Mouse (Mus musculus) inflammation-experienced regulatory T-cells, adult 6 months (primary cell): ENCODE data around the gene Tmem205. TPM values are rescaled to one million over a fixed set of nuclear protein-coding genes. Genes with fewer than 3 reads are reported as not detected.

Experiments
- ATAC-seq: one replicate; pipeline ENCODE4 v1.8.0; 2017
- polyA plus RNA-seq, 3 experiments: library from polyadenylated mRNA; unstranded; fragments of 100-300 nt; shearing (Covaris generic); gene quantifications; one replicate each; pipeline ENCODE4 v1.2.1; 2017

The Tmem205 gene
- polyA plus RNA-seq, 3 experiments from 2014 or later = 8.8 to 11.1 (median 9.7) TPM

- no peak for ATAC-seq
Observed at GRCm38 (mm10) chr9:21943638-21944037, 16.3 kb upstream of the Tmem205 start.

- no peak for ATAC-seq
Observed at GRCm38 (mm10) chr9:21943046-21943445, 15.7 kb upstream of the Tmem205 start.

GRCm38 (mm10) chr9:21938234-21938855 is 11.0 kb upstream of the Tmem205 start:
- ATAC-seq = no peak

GRCm38 (mm10) chr9:21937711-21938175 is 10.4 kb upstream of the Tmem205 start:
- ATAC-seq = no peak

- ATAC-seq = peak; percentile 97
Observed at GRCm38 (mm10) chr9:21936692-21937570, 9.6 kb upstream of the Tmem205 start, which contains the start of gene Plppr2. Plppr2 (plus strand) TSS chr9:21937033.

GRCm38 (mm10) chr9:21935466-21936131 is 8.2 kb upstream of the Tmem205 start:
- no peak for ATAC-seq

GRCm38 (mm10) chr9:21934021-21934420 is 6.7 kb upstream of the Tmem205 start:
- ATAC-seq = no peak

- ATAC-seq = no peak
Observed at GRCm38 (mm10) chr9:21932445-21933137, 5.2 kb upstream of the Tmem205 start.

- no peak for ATAC-seq
Observed at GRCm38 (mm10) chr9:21932006-21932405, 4.7 kb upstream of the Tmem205 start.

- no peak for ATAC-seq
Observed at GRCm38 (mm10) chr9:21929208-21929607, 1.9 kb upstream of the Tmem205 start.

GRCm38 (mm10) chr9:21926784-21927183 is 572 bp downstream of the Tmem205 start:
- no peak for ATAC-seq

GRCm38 (mm10) chr9:21926155-21926554 is 1.2 kb downstream of the Tmem205 start:
- ATAC-seq = no peak

- ATAC-seq = no peak
Observed at GRCm38 (mm10) chr9:21925506-21925905, 1.9 kb downstream of the Tmem205 start.

- ATAC-seq = no peak
Observed at GRCm38 (mm10) chr9:21925034-21925433, 2.3 kb downstream of the Tmem205 start.

- no peak for ATAC-seq
Observed at GRCm38 (mm10) chr9:21924099-21924493, 3.3 kb downstream of the Tmem205 start.

- ATAC-seq = no peak
Observed at GRCm38 (mm10) chr9:21923490-21924098, 3.8 kb downstream of the Tmem205 start.

- ATAC-seq = no peak
Observed at GRCm38 (mm10) chr9:21923036-21923435, 4.3 kb downstream of the Tmem205 start.

- no peak for ATAC-seq
Observed at GRCm38 (mm10) chr9:21918692-21919384, 8.5 kb downstream of the Tmem205 start.

- peak; percentile 94 for ATAC-seq
Observed at GRCm38 (mm10) chr9:21918035-21918592, 9.2 kb downstream of the Tmem205 start, which contains the start of gene Rab3d. Rab3d (minus strand) TSS chr9:21918192.

GRCm38 (mm10) chr9:21917493-21918034 is 9.8 kb downstream of the Tmem205 start:
- peak; percentile 9 for ATAC-seq
